Mouse (Mus musculus) layer of hippocampus, adult 9-11 months (tissue): Measurements from ENCODE around the gene Pds5b.
A peak's percentile ranks its signal among the peaks of the same experiment; 100 is the strongest.
"Not testable (repeated sequence)": the region's sequence is repeated elsewhere in the genome, so short reads cannot be mapped to it uniquely, and the experiment has no call there.

Source experiments
- DNase-seq: peaks from one replicate; pipeline ENCODE4 v3.0.0; 2022

Gene Pds5b

DNA sequence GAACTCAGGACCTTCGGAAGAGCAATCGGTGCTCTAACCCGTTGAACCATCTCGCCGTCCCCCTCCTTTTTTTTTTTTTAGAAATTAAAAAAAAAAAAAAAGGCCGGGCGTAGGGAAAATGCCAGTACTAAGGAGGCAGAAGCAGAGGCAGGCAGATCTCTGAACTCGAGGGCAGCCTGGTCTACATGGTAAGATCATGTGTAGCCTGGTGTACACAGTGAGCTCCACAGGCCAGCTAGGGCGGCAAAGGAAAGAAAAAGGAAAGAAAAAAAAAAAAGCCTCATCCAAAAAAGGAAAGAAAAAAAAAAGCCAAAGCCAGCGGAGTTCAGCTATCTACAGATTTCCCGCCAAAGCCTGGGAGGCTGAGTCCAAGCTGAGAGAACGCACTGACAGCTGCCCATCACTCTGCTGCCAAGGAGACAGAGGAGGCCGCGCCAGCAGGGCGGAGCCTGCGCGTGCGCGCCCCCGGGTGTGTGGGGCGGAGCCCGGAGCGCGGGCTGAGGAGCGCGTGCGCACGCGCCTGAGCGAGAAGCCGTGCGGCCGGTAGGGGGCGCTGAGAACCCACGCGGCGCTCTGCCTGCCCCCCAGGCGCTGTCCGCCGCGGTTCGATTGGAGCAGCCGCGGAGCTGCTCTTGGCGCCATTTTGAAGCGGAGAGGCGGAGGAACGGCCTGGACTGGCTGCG is at the start of gene Pds5b:
Pds5b (plus strand) TSS at position 587 of the 683 bp plus-strand sequence.
- DNase-seq: peak; percentile 96

DNA sequence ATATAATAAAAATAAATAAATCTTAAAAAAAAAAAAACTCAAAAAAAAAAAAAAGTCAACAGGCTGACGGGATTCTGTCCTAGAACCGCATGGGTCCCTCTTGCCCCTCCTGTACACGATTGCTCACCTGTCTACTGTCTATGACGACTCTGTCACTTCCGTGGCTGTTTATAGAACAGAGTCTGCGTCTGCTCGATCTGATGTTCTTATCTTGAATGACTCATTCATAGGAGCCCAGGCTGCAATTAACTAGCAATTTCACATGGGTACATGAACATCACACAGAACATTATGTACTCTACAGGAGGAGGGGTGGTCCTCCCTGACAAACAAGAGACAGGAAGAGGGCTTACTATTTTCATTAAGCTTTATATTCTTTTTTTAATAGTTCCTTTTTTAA is 48.0 kb upstream of the Pds5b start:
- peak; percentile 22 for DNase-seq

DNA sequence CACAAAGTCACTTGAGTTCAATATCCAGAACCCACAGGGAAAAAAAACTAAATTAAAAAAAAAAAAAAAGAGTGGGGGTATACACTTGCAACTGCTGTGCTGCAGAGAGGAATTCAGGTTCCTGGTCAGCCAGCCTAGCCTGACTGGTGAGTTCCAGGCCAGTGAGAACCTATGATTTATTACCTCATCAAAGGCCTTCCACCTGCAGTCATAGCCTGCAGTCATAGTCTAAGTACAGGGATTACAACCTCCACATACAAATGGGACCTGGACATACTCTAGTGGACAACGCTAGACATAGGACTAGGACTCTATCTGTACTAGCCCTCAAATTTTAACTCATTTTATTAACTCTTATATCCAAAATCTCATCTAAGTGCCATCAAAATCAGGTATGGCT is 44.3 kb upstream of the Pds5b start:
- DNase-seq: no peak

DNA sequence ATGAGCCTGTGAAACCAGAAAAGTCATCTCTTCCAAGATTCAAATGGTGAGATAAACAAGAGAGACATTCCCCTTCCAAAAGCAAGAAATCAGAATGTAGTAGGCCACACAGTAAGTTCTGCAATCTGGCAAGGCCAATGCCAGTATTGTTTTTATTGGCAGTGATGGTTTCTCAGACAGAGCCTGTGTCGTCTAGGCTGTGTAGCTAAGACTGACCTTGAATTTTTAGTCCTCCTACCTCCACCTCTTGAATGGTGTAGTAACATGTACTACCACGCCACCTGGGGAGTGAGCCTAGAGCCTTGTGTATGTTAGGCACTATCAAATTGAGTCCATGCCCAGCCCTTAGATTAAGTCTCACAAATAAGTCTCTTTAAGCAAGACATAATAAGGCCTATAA is 43.8 kb upstream of the Pds5b start:
- no peak for DNase-seq

DNA sequence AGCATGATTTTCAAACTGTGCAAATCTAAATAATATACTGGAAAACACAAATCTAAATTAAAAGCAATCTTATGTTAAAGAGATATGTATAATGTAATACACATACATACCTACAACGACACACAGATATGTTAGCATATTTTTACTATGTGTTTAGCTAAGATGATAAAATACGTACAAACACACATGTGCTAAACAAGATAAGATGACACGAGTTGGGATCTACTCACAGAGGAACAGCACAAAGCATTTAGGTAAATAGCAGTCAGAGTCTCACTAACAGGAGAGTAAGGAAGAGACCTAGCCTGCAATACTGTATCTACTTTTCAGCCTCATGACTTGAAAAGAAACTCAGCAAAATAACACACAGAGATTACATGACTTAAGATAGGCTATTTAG is 32.1 kb upstream of the Pds5b start:
- no peak for DNase-seq

DNA sequence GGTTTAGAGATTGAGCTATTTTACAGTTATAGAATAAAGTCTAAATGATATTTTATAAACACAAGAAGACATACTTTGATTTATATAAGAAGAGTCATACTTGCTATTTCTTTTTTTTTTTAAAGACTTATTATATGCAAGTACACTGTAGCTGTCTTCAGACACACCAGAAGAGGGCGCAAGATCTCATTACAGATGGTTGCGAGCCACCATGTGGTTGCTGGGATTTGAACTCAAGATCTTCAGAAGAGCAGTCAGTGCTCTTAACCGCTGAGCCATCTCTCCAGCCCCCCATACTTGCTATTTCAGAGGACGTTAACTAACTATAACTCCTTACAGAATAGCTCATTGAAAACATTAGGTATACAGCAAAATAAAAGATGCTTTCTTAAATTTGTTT is 30.1 kb upstream of the Pds5b start:
- not testable (repeated sequence) for DNase-seq

DNA sequence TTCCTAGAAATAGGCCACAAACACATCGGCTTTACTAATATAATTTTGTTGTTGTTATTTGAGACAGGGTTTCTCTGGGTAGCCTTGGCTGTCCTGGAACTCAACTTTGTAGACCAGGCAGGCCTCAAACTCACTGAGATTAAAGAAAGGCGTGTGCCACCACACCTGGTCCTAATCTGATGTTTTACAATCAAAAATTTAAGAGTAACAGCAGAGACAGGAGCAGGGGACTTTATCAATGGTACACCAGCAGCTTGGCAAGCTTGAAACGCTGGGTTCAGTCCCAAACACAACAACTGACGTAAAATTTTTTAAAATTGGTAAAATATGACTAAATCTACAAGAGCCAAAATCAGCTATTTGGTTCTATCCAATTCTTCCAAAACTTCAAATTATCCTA is 28.6 kb upstream of the Pds5b start:
- no peak for DNase-seq

DNA sequence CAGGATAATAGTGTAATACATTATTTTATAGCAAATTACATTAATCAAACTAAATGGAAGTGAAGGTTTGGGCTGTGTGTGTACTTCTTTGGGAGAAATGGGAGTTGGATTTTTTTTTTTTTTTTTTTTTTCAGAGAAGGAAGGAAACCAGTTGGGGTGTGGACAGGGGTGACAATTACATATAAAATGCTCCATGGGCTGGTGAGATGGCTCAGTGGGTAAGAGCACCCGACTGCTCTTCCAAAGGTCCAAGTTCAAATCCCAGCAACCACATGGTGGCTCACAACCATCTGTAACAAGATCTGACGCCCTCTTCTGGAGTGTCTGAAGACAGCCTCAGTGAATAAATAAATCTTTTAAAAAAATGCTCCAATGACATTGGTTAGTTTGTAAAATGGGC is 21.0 kb upstream of the Pds5b start:
- no peak for DNase-seq

DNA sequence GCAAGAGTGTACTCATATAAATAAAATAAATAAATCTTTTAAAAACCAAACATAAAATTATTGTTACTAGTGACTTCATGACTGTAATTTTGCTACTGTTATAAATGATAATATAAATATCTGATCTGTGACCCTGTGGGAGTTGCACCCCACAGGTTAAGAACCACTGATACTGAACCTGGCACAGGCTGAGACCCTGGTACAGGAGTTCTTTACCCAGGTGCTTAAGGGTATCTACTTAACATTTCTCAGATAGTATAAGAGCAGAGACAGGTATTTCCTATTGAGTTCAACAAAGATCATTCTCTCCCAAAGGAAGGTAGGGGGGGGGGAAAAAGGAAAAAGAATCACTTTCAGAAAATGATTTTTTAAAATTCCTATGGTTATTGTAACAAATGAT is 19.0 kb upstream of the Pds5b start:
- DNase-seq: no peak

DNA sequence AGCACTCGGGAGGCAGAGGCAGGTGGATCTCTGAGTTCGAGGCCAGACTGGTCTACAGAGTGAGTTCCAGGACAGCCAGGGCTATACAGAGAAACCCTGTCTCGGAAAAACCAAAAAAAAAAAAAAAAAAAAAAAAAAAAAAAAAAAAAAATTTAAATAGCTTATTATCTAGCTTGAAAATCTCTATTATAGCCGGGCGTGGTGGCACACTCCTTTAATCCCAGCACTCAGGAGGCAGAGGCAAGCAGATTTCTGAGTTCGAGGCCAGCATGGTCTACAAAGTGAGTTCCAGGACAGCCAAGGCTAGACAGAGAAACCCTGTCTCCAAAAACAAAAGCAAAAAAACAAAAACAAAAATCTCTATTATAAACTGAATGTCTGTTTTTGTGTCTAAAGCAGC is 14.1 kb upstream of the Pds5b start:
- not testable (repeated sequence) for DNase-seq

DNA sequence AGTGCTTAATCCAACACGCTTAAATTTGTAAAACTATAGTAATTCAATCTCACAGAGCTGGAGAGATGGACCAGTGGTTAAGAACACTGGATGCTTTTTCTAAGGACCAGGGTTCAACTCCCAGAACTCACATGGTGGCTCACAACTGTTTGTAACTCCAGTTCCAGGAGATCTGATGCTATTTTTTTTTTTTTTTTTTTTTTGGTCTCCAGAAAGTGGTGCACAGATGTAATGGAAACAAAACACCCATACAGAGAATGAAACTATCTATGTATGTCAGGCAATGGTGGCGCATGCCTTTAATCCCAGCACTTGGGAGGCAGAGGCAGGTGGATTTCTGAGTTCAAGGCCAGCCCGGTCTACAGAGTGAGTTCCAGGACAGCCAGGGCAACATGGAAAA is 13.2 kb upstream of the Pds5b start:
- not testable (repeated sequence) for DNase-seq

DNA sequence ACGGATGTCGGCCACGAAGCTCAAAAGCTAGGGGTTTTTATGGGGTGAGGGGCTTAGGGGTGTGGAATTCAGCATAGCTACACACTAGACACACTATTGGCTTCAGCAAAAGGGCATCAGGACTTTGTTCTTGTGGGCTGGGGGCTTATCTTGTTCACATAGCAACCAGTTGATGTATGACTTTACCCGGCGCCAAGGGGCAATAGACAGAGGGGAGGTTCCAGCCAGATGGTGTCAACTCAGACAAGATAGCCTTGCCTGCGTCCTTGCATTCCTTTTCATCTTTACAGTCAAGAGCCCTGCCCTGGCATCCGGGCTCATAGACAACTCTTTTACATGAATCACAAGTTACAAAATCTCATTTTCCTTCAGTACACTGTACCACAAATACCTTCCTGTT is 9.6 kb upstream of the Pds5b start:
- DNase-seq: not testable (repeated sequence)

DNA sequence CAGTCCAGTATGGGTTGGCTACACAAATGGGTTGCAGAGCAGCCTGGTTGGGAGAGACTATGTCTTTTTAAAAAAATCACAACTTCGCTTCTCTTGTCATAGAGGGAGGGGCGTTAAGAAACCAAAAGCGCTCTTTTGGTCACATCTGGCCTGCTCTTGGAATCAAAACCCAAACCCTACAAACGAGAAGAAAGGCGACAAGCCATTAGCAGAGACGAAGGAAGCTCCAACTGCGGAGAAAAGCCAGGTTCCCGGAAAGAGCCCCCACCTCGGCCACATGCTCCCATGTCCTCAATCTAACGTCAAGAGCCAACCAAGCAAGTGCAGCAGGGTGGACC is 8.8 kb upstream of the Pds5b start:
- no peak for DNase-seq

DNA sequence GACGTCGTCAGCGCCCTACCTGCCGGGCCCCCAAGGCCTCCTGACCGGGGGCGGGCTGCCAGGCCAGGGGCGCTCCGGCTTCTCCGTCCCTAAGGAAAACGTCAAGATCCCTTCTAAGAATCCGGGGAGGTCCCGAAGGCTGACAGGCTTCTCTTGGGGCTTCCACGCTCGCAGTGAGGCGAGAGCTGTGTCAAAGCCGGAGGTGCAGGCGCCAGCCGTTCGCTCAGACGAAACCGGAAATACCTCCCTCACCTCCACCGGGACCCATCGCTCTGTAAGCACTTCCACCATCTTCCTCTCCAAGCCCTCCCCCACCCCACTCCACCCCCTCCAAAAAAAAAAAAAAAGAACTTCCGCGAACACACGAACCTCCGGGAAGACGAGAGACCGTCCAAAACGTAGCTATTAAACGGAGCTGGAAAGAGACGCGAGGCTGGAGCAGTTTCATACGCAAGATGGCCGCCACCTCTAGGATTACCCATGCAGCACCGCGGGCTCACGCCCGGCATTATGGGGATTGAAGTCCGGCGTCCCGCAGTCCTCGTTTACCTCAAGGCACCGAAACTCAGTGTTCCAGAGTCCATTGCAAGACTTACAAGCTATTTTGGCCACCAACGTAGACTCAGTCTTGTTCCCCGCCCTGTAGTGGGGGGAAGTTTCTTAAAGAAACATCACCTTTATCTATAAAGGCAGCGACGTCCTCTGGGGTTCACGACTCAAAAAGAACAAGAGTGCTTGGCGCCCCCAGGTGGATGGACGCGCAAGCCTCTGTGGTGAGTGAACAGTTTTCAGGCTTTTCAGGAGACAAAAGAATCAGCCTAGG is 8.2 kb upstream of the Pds5b start:
- peak; percentile 99 for DNase-seq

DNA sequence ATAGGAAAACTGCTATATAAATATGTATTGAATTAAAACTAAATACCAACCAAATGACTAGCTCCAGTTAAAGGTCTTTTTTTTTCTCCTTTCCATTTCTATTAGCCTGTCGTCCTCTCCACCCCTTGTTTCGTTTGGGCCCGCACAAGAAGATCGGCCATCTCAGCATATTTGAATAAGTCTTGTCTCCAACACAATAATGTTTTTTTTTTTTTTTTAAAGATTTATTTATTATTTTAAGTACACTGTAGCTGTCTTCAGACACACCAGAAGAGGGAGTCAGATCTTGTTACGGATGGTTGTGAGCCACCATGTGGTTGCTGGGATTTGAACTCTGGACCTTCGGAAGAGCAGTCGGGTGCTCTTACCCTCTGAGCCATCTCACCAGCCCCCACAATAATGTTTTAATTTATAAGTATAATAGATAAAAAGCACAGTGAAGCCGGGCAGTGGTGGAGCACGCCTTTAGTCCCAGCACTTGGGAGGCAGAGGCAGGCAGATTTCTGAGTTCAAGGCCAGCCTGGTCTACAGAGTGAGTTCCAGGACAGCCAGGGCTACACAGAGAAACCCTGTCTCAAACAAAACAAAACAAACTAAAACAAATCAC is 7.3 kb upstream of the Pds5b start, which contains the start of gene N4bp2l2:
N4bp2l2 (minus strand) TSS at position 51 of the 607 bp plus-strand sequence.
- not testable (repeated sequence) for DNase-seq

DNA sequence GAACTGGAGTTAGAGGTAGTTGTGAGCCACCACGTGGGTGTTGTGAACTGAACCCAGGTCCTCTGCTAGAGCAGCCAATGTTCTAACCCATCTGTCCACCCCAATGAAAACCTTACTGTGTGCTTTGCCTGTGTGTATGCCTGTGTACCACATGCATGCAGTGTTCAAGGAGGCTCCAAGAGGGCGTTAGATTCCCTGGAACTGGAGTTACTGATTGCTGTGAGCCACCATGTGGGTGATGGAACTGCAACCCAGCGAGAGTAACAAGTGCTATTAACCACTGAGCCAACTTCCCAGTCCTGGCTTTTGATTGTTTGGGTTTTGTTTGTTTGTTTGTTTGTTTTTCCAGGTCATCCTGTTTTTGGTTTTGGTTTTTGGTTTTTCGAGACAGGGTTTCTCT is 4.8 kb upstream of the Pds5b start:
- no peak for DNase-seq

DNA sequence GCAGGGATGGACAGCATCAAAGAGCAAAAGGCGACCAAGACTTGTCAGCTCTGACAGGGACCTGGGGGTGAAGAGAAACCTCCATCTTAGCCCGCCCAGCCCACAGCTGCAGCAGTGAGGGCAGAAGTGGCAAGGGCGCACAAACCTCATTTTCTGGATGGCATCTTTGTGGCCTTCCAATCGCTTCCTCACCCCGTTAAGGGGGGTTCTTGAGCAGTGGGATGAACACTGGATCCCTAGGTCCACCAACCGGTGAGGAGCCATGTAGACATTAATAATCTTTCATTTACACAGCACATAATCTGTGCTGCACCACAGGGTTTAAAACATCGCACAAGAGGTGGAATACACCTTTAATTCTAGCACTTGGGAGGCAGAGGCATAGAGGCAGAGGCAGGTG is 1.2 kb upstream of the Pds5b start:
- no peak for DNase-seq

DNA sequence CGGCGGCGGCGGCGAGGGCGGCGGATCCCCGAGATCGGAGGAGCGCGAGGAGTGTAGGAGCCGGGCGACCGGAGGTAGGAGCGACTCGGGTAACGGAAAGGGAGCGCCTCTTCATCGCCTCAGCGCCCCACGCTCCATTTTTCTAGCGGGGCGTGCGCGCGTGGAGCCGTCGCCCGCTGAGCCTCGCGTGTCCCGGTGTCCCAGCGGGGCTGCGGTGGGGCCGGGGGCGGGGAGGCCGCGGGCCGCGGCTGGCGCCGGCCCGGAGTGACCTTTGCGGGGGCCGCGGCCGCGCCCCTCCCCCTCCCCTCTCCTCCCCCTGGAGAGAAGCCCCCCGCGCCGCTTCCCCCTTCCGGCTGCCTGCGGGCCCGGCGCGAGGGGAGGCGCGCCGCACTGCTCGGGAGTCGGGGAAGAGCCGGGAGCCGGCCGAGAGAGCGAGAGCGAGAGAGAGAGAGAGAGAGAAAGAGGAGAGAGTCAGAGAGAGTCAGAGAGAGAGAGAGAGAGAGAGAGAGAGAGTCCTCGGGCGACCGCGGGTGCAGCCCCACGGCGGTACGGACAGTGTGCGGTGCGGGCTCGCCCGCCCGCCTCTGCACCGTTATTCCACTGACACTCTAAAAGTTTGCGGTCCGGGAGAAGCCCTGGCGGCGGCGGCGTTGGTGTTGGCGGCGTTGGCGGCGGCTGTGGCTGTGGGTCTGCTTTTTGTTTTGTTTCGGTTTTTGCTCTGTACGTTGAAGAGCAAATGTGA is 512 bp downstream of the Pds5b start:
- peak; percentile 17 for DNase-seq

DNA sequence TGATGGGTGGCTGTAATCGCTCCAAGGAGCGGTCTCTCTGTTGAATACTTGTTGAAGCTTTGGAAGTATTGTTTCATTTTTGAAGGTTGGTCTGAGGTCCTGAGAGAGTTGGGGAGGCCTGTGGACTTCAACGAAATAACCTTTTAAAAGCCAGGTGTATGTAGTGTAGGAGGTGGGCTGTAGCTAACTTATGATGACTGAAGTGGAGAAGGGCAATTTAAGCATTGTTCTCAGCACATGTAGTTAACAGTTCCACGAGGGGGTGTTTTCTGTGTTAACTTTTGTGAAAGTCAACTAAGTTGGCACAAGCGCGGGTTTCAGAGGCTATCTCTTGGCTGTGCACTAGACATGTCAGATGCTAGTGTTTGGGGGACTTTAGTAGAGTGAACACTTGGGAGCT is 1.3 kb downstream of the Pds5b start:
- no peak for DNase-seq

DNA sequence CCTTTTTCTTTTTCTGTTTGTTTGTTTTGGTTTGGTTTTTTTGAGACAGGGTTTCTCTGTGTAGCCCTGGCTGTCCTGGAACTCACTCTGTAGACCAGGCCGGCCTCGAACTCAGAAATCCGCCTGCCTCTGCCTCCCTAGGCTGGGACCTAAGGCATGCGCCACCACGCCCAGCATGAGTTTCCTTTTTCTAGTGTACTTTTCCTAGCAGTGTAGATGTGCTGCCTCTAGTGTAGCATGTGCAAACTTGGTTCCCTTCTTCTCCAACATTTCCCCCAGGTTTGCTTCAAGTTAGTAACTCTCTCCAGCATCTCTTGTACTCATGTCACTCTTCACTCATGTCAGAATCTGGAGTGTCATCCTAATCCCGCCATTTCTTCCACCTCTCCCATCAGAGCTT is 9.3 kb downstream of the Pds5b start:
- not testable (repeated sequence) for DNase-seq

DNA sequence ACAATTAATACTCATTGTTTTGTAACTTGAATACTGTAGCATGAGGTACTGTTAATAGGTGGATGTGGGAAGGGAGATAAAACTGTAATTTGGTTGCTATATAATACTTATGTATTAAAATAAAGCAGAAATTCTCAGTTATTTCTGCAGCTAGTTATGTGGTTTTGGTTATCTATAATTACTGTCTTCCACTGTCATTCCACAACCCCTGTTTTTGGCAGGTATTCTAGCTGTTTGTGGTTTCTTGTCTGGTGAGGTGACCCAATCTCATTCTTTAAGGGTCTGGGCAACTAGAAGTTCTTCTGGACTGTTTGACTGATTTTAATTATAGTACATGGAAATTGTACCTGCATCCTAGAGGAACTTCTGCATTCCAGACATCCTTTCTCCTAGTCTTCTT is 17.1 kb downstream of the Pds5b start:
- no peak for DNase-seq

DNA sequence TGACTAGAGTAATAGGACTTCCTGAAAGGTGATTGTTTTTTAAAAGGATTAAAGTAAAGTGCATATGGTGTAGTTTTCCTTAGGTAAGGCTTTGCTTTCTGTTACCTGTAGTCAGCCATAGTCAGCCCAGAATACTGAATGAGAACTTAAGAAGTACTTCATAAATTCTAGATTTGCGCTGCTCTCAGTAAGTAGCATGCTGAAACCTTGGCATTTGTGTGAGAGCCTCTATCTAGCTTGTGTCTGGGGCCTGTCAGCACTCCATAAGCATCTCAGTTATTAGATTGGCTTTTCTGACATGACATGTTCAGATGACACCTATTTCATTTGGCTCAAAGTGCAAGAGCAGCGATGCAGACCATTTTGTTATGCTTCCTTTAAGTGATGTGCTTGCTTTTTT is 19.7 kb downstream of the Pds5b start:
- no peak for DNase-seq

DNA sequence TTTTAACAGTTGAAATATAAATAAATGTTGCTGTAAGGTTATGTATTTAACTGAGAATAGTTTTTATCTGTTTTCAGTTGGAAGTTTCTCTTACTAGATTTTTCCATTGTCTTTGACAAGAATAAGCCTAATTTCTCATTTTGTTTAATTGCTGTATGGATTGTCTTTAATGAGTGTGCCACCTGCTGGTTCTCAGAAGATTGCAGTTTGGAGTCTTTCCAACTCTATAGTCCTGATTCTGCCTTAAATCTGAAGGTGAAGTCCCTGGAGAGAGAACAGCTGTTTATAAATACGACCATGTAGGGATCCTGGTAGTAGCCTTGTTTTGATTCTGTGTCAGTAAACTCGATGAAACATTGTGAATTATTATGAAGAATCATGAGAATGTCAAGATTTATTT is 29.2 kb downstream of the Pds5b start:
- DNase-seq: peak; percentile 26
